Mouse (Mus musculus) right cerebral cortex, adult 18-20 months (tissue): Measurements from ENCODE around the gene Bcdin3d.

Experiments used
- DNase-seq: peaks from one replicate; pipeline ENCODE4 v3.0.0; 2022; ENCODE audit warnings: mixed read lengths

Bcdin3d gene

DNA sequence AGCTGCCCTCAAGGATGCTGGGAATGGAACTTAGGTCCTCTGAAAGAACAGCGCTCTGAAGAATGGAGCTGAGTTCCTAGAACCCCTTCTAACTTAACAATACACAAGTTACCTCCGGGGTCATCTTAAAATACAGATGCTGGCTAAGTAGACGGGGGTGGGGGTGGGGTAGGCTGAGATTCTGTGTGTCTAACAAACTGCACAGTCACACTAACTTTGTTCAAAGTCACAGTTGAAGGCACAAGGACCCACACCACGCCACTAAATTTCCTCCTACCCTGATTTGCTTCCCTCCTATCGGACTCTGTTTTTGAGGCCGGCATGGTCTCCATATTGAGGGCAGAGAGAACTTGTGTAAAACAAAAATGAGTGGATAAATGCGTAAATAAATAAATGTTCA is 1.6 kb downstream of the Bcdin3d start:
- DNase-seq: no peak

DNA sequence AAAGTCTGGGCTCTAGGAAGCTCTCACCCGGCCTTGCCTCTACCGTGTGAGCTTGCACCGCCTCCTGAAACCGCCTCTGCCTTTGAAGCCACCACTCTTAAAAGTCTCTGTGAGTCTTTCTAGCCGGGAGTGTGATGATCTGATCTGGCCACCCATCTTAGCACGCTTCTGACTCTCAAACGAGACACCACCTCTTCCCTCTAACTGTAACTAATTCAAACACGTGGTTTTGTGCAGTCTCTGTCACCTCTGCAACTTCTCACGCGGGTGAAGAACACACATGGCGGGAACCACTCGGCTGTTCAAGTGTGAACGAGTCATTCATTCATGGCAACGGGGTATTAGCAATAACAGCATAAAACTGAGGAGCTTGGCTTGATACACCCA is 2.9 kb downstream of the Bcdin3d start:
- no peak for DNase-seq

DNA sequence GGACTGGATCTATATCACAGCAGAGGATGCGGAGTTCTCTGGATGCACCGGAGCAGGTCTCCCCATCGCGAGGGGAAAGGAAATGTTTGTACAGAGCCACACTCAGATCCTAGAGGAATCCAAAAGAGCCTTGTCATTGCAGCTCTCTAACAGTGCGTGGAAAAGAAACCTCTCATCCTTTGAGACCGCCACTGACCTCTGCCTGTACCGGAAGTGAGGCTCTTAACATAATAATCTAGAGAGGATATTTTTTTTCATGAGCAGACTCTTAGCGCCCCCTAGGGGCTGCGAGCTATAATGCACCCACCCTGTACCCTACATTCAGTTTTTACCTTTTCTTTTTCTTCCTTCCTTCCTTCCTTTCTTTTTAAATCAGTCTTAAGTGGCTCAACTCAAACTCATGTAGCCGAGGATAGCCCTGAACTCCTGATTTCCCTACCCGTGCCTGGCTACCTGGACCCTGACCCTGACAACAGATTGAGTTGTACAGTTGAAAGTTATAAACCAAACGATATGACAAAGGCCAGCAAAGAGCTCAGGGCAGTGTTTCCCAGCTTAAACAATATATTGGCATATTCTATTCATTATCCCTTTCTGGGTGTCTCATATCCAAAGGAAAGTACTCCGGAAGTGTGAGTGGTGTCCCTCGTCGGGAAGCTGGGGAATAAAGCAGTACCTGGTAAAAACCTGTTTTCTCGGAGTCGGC is 3.4 kb downstream of the Bcdin3d start:
- peak; percentile 25 for DNase-seq

DNA sequence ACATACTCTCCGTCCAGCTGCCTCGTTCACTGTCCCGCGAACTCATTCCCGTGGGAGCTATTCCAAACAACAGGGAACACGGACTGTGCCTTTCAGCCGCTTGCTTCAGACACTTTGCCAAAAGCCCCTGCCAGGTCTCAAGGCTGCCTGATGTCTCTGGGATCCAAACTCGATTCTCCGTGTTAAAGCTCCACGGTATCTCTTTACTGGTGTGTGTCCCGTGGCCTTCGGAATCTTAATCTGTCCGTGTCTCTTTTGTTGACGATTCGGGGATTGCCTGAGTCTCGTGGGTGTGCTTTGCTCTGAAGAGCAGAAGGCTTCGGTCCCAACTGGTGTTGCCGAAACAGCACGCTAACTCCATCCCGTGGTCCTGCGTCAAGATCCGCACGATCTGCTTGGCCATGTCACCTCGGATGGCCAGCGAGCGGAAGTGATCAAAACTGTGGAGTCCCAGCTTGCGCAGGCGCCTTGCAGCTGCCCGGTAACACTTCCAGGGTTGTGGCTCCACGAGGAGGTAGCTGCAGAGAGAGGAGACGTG is 4.2 kb downstream of the Bcdin3d start:
- no peak for DNase-seq

DNA sequence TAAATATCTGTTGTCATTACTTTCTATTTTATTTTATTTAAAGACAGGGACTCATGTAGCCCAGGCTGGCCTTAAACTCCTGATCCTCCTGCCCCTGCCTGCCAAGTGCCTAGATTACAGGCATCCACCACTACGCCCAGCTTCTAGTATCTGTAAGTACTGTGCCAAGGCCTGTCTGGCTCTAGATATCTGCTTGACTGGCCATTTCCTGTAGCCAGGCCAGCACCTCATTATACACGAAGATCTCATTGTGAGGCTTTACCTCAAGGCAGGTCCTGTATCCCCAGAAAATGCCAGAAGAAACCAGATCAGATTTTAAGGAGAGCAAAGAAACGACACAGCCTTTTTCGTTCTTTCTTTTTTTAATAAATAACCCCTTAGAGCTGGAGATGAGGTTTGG is 4.8 kb downstream of the Bcdin3d start:
- DNase-seq: no peak

DNA sequence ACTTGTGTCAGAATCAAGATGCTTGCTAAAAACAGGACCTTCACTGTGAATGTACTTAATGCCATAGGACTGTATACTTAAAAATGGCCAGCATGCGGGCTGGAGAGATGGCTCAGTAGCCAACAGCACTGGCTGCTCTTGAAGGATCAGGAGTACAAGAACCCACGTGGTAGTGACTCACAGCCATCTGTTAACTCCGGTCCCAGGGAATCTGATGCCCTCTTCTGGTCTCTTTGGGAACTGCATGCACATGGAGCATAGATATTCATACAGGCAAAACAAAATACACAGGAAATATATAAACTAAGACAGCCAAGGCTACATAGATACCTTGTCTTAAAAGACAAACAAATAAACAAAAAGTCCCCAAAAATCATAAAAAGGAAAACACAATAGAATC is 5.5 kb downstream of the Bcdin3d start:
- peak; percentile 67 for DNase-seq

DNA sequence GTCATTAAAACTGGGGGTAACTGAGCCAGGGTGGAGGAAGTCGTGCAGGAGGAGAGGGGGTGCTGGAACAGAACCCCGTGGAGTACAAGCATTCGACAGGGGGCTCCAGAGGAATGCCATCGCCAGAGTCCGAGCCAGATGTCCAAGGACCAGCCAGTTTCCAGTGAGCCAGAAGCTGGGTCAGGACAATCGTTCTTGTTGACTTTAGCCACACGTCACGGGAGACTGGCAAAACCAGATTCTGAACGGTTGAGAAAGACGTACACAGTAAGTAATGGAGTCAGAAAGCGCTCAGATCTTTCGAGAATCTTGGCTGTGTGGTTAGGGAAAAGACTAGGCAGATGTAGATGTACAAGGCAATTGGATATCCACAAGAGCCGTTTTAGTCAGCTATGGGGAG is 11.3 kb downstream of the Bcdin3d start:
- no peak for DNase-seq

DNA sequence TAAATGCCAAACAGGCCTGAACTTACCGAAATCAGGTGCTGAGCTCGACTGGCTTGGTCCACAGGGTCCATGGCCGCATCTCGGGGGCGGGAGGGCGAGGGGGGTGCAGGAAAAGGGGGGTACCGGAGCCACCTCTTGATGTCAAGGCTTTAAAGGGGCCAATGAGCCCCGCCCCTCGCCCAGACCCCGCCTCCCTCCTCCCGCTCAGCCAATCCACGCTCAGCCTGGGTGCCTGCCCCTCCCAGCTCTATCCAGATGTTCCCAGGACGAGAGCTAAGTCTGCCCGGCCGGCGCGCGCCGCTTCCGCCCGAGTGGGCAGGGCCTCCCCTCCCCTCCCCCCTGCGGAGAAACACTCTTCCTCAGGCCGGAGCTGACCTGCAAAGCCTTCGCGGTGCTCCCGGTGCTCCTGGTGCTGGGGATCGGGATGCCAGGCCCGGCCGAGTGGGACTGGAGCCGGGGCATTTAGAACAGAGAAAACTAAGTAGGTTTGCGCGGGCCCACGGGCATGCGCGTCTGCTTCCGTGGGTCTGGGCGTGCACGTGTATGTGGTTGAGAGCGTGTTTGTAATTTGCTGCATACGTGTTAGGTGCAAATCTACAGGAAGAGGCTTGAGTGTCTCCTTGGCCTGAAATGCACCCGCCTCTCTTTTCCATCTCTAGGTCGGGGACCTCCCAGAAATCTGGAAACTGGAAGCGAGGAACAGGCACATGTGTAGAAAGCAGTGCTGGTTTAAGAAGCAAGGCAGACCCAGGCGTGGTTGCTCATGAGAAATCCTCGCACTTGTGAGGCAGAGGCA is 16.7 kb downstream of the Bcdin3d start, which contains the start of gene Nckap5l:
Gene Nckap5l, minus strand, starts transcription at position 143 of the 796 bp plus-strand sequence.
- DNase-seq: peak; percentile 91

DNA sequence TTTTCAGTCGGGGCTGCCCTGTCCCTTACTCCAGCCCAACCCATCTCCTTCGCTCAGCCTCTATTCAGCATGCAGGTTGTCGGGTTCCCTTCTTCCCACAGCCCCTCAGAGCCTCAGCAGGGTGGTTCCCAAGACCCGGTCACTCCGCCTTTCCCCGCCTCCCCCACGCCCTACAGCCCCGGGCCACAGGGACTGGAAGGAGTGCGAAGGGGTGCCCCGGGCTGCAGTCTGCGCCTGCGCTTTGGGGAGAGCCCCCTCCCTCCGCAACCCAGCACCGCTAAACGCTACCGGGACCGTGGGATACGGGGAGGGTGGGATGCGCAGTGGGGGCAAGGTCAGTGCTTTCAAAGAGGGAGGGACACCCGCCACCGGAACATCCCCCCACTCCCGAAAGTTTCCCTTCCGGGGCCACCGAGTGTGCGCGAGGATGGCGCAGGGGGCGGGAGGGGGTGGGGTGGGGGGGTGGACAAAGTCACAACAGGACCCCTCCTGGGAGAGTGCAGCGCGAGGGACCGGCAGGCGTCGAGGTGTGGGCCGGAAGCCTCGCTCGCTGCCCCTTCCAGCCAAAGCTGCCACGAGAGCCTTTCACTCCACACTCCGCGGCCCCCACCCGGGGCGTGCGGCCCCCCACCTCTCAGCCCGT is 17.4 kb downstream of the Bcdin3d start:
- DNase-seq: peak; percentile 53

DNA sequence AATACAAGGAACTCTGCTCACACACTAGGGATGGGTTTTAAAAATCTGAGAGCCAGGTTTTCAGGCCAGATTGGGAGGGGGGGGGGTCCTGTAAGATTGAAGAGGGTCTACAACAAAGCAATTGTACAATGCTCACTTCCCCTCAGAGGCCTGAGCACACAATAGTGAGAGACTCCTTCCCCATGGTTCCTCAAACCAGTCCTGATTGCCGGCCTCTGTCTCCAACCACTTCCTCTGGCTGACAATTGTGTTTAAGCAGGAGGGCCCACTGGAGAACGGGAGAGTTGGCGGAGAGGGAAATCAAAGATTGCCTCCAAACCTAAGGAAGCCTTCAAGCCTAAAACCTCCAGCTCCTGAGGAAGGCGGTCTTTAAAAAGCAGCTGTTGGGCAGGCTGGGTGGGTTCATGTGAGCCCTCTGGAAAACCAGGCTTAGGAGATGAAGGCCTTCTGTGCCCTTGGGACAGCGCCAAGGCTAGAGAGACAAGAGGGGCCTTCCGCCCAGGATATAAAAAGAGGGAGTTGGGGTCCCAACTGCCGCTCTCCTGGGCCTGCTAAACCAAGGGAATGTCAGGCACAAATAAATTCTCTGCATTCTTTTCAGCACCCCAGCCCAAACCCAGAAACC is 18.1 kb downstream of the Bcdin3d start:
- no peak for DNase-seq

DNA sequence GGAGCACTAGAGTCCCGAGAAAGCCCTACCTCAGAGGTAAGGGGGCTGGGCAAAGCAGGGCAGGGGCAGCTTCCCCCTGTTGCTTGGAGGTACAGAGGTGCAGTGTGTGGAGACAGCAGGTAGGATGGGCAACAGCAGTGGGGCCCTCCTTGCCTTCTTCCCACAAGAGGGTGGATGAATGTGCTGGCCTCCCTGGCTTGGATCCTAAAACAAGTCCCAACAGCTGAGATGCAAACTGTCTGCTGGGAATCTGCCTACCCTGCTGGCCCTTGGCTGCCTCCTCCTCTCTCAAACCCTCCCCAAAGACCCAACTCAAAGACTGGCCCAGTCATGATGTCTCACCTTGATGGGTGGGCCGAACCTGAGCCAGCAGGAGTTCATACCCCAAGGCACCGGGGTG is 19.1 kb downstream of the Bcdin3d start:
- DNase-seq: no peak

DNA sequence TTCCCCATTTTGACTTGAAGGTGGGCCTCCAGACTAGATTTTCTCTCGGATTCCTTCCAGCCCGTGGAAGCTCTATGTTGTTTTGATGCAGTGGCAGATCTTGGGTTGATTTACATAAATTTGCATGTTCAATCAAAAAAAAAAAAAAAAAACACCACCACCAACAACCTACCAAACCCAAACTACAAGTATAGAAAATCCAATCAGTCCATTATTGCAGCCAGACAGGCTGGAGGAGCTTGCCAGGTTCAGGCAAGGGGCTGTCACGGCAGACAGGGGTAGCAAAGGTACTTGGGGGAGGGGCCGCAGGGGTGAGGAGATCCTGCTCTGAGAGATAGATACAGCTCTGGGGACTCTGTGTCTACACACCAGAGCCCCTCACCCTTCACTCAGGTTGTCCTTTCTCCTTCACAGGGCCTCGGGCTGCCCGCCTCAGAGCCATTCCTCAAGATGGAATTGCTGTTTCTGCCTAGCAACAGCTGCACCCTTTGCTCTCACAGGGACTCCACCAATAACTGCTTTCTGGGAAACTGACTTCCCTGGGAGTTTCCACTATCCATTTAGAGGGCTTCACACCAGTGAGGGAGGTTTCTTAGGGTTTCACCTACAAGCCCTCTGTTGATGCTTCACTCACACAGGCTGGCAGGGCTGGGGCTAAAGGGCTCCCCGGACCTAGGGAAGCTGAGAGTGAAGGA is 19.8 kb downstream of the Bcdin3d start:
- DNase-seq: no peak

DNA sequence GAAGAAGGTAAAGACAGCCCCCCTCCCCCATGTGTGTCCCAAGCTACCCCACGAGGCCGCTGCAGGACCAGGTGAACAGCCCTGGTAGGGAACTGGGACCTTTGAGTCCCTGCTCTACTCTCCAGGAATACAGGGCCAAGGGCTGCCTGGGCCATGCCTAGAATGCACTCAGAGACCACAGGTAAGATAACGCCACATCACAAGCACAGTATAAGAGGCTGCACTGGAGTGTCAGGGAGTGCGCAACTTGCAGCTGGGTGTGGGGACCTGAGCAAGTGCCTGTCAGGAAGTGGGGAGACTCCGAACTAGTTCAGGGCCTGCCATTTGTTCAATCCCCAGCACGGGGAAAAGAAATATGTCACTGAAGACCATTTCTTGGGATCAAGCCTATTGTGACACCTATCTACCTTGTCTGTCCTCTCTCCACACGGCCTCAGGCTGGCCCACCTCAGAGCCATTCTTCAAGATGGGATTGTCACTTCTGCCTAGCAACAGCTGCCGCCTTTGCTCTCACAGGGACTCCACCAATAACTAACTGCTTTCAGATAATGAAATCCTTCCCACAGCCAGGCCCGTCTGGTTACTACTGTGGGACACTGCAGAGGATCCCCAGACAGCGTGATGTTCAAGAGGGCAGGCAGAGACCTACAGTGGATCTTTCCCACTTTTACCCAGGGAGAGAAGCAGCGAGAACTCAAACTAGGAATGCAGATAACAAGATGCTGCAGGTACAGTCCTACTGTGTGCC is 21.2 kb downstream of the Bcdin3d start:
- no peak for DNase-seq

DNA sequence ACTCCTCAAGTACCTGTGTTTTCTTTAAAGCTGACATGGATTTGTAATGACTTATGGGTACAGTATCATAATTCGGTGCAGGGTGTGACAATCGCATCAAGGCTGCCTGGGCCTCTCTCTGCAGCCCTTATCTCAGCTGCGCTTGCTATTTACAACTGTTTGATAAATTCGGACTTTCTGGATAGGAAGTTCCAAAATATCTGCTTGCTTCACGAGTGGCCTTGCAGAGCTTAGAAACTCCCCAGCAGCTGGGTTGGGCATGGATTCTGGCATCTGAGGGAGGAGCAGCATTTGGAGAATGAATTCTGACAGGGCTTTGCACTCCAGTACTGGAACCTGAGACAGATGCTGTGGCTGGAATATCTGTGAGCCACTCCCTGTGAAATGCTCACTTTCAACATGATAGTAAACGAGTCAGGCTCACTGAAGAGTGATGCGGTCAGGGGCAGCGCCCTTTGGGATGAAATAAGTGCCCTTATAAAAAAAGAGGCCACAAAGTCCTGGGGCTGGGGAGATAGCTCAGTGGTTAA is 24.7 kb downstream of the Bcdin3d start:
- no peak for DNase-seq

DNA sequence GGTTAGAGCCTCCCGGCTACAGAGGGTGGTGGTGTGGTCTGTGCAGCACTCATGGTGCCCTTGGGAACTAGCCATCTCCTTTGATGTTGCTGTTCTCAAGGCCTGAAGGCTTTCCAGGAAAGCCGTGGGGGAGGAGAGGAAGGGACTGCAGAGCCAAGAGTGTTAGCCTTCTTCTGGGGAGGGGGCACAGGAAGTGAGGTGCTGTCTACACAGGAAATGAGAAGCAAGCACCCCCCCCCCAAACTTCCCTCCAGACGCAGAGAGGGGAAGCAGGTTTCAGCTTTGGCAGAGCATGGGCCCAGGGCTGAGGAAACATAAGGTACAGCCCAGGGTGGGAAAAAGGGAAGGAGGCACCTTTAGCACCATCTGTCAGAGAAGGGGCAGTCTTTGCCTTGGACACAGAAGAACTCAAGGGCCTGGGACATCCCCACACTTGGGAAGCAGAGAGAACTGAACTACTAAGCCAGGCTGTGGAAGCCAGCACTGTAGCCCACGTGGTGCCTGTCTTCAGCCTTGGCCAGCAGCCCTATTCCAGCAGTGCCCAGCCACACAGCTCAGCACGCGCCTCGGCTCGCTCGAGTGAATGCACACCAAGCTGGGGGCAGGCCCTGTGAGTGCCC is 25.3 kb downstream of the Bcdin3d start:
- DNase-seq: peak; percentile 75

DNA sequence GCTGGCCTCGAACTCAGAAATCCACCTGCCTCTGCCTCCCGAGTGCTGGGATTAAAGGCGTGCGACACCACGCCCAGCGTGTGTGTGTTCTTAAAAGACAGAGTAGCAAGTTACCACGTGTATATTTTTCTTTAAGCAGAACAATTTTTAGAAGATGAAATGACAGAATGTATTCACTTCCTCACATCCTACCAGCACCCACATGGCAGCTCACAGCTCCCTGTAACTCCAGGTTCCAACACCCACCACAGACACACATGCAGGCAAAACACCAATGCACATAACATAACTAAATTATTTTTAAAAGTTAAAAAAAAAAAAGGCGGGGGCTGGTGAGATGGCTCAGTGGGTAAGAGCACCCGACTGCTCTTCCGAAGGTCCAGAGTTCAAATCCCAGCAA is 28.4 kb downstream of the Bcdin3d start:
- DNase-seq: peak; percentile 54

DNA sequence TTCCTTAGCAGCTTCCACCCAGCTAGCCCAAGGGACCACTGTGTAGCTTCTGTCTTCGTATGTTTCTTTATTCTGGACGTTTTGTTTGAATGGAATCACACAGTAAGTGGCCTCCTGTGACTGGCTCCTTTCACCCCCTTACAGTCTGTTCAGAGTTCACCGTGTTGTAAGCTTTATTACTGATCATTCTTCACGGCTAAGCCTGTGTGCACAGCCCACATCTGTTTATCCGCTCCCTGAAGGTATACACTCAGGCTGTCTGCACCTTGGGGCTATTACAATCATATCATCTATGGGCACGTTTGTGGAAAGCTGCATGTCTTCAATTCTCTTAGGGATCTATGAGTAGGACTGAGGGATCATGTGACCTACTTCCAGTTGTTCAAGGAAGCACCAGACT is 29.0 kb downstream of the Bcdin3d start:
- no peak for DNase-seq

DNA sequence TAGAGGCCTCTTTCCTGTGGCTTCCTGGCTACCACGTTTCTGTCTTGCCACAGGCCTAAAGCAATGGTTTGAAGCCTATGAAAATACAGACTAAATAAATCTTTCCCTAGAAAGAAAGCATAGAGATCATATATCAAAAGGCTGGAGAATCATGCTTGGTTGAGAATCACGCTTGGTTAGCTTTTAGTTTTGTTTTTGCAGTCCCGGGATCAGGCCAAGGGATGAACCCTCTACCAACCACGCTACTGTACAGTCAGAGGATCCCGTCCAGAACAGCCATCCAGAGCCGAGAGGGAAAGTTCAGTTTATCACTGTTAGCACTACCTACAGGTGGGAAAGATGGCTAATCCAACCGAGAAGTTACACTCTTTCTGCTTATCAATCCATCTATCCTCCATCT is 32.2 kb downstream of the Bcdin3d start:
- no peak for DNase-seq

DNA sequence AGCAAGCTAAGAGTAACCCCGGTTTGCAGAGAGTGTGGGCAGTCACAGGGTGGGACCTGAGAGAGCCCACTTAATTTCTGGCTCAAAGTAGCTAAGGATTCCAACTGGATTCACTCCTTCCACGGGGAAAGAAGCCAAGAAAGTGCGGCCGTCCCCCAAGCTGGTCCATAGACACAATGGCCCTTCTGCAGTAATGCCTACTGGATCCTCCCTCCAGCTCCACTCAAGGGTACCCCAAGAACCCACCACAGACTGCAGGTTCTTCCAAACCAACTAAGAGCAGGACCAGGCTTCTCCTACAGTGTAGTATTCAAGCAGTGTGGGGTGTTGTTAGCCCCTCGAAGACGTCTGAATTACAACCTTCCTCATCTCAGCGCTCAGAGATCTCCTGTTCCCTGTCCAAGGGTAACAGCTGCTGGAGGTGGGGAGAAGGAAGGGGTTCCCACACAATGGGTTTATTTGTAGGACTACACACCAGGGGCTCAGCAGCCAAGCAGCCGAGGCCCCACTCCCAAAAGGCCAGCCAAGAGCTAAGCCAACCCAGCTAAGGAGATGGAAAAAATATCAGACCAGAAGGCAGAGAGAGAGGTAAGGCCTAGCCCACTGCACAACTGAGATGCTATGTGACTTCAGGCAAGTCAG is 33.6 kb downstream of the Bcdin3d start:
- DNase-seq: no peak

DNA sequence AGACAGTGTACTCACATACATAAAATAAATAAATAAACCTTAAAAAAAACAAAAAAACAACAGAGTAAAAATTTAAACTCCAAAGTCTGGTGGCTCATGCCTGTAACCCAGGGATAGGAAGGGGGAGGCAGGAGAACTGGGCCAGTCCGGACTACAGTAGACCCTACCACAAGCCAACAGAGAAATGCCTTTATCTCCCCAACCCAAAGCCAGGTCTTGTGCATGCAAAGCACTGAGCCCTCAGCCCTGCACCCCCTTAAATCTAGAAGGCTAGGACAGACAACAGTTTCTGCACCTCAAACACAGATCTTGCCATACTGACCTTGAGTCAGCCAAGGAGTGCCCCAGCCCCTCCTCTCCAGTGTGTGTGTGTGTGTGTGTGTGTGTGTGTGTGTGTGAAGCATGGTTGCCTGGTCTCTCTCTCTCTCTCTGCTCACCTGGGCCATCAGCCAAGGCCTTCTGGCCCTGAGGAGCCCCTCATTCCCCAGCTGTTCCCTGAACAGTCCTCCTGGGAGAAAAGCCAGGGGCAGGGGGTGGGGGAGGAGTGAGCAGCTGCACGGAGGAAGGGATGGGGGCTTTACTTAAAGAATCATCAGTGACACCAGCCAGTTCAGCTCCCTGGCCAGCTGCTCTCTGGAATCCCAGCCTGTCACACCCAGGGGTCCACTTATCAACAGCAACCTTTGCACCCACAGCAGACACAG is 34.3 kb downstream of the Bcdin3d start:
- no peak for DNase-seq
